Mouse (Mus musculus): ENCODE measurements around the gene Acbd7. TPM values are rescaled to one million over a fixed set of nuclear protein-coding genes. Genes with fewer than 3 reads are reported as not detected.

Acbd7 gene
- polyA plus RNA-seq (2012; rRNA removed) (0.17 and 0.34 TPM in 2 replicates), polyA plus RNA-seq (2014; fragmentation: Nextera tagmentation; extraction: Ambion mirVana) (0.41 and 1.0 TPM in 2 replicates)

- no peaks in the 10 kb centered on the region for H3K9me3 ChIP-seq (ENCODE audit: control insufficient read depth, low read length)
- TF ChIP-seq POLR2A (IDR thresholded peaks at IDR 0.05; ENCODE audit: borderline replicate concordance, extremely low read depth, insufficient read depth, insufficient read length), result no peak
- H3K27me3 ChIP-seq (ENCODE audit: control insufficient read depth, insufficient read depth, low read length), result 0 out of 2 replicates have a peak, but pooled peaks cover 12% of the 10 kb centered on the region
- ATAC-seq (ENCODE audit: low FRiP score, low read depth), result no peak
- peak; percentile 66 for DNase-seq (ENCODE audit: low spot score)
- peak within 1 kb of the TSS; percentile 12; the same call in 1 of the 2 replicates for H3K4me3 ChIP-seq (replicated peaks; ENCODE audit: low read length)
- no peak within 1 kb of the TSS for H3K27ac ChIP-seq (replicated peaks; ENCODE audit: low read depth, low read length)
- H3K36me3 ChIP-seq (ENCODE audit: control insufficient read depth, insufficient read depth, low read length), result no peaks in the 10 kb centered on the region
- H3K9ac ChIP-seq (ENCODE audit: low read depth, low read length, severe bottlenecking), result no peak within 1 kb of the TSS
- 0 out of 2 replicates have a peak, but pooled peaks cover 3% of the 10 kb centered on the region for H3K4me1 ChIP-seq (ENCODE audit: control insufficient read depth, insufficient read depth, low read length)
- H3K4me2 ChIP-seq (replicated peaks; ENCODE audit: low read depth, low read length, severe bottlenecking), result peak within 1 kb of the TSS; percentile 40
- WGBS, result 6% methylated on average over 20 of the region's 20 CpGs
Measured at GRCm38 (mm10) chr2:3335611-3336301, at the start of gene Acbd7. Acbd7 (plus strand) TSS chr2:3336168.

GRCm38 (mm10) chr2:3286243-3286642 lies 49.7 kb upstream of the Acbd7 start:
- Histone ChIP-seq H3K27me3 (ENCODE audit: control insufficient read depth, insufficient read depth, low read length) (no peaks in the 10 kb centered on the region), H3K4me2 (replicated peaks; ENCODE audit: low read depth, low read length, severe bottlenecking) (no peak overlapping the region), H3K36me3 (ENCODE audit: control insufficient read depth, insufficient read depth, low read length) (no peaks in the 10 kb centered on the region), H3K9me3 (ENCODE audit: control insufficient read depth, low read length) (no peaks in the 10 kb centered on the region), H3K27ac (replicated peaks; ENCODE audit: low read depth, low read length) (no peak overlapping the region), H3K4me3 (replicated peaks; ENCODE audit: low read length) (no peak overlapping the region), H3K4me1 (ENCODE audit: control insufficient read depth, insufficient read depth, low read length) (peaks cover 11% of the 10 kb centered on the region; the same call in 1 of the 2 replicates), H3K9ac (ENCODE audit: low read depth, low read length, severe bottlenecking) (no peak overlapping the region)
- ATAC-seq (ENCODE audit: low FRiP score, low read depth), result no peak
- no peak for DNase-seq (ENCODE audit: low spot score)
- 80% methylated on average over 2 of the region's 2 CpGs for WGBS
- no peak for TF ChIP-seq POLR2A (IDR thresholded peaks at IDR 0.05; ENCODE audit: borderline replicate concordance, extremely low read depth, insufficient read depth, insufficient read length)

DNA sequence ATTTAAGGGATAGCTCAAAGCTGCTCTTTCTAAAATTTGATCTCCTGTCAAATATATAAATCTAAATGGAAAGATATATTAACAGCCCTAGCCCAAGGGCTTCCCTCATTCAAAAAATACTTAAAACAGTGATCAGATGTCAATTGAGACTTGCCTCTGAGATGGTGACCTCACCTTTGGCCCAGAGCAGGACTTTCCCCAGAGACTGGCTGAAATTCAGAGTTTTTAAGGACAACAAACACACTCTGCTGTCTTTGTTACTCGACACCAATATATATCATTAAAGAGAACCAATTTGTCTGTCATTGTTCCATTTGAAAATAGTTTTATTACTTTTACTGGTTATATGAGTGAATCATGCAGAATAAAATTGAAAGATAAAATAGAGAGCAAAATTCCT lies 46.4 kb upstream of the Acbd7 start:
- no peak for TF ChIP-seq POLR2A (IDR thresholded peaks at IDR 0.05; ENCODE audit: borderline replicate concordance, extremely low read depth, insufficient read depth, insufficient read length)
- Histone ChIP-seq H3K9ac (ENCODE audit: low read depth, low read length, severe bottlenecking) (no peak overlapping the region), H3K4me3 (replicated peaks; ENCODE audit: low read length) (no peak overlapping the region), H3K4me2 (replicated peaks; ENCODE audit: low read depth, low read length, severe bottlenecking) (no peak overlapping the region), H3K4me1 (ENCODE audit: control insufficient read depth, insufficient read depth, low read length) (peaks cover 4% of the 10 kb centered on the region; the same call in 1 of the 2 replicates), H3K27me3 (ENCODE audit: control insufficient read depth, insufficient read depth, low read length) (no peaks in the 10 kb centered on the region), H3K27ac (replicated peaks; ENCODE audit: low read depth, low read length) (no peak overlapping the region), H3K9me3 (ENCODE audit: control insufficient read depth, low read length) (no peaks in the 10 kb centered on the region), H3K36me3 (ENCODE audit: control insufficient read depth, insufficient read depth, low read length) (no peaks in the 10 kb centered on the region)
- DNase-seq (ENCODE audit: low spot score), result no peak
- WGBS, result 93% methylated on average over 1 of the region's 1 CpGs
- ATAC-seq (ENCODE audit: low FRiP score, low read depth), result no peak

DNA sequence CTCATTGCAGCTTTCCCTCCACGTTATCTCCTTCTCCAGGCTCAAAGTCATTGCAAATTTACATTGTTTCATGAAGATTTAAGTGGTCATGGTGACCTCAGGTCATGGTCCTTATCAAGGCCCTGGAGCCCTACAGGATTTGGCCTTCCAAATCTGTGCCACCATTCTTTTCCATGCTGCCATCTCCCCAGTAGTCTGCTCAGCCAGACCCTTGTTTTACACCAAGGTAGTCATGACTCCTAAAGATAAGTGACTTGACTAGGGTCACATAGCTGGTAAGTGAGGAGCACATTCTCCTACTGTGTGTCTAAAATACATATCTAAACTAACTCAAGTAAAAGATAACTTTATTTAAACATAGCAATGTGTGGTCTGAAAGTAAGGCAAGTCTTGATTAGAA lies 43.8 kb upstream of the Acbd7 start:
- H3K27ac ChIP-seq (replicated peaks; ENCODE audit: low read depth, low read length), result no peak overlapping the region
- no peaks in the 10 kb centered on the region for H3K9me3 ChIP-seq (ENCODE audit: control insufficient read depth, low read length)
- 73% methylated on average over 1 of the region's 1 CpGs for WGBS
- H3K9ac ChIP-seq (ENCODE audit: low read depth, low read length, severe bottlenecking), result no peak overlapping the region
- H3K4me1 ChIP-seq (ENCODE audit: control insufficient read depth, insufficient read depth, low read length), result no peaks in the 10 kb centered on the region
- TF ChIP-seq POLR2A (IDR thresholded peaks at IDR 0.05; ENCODE audit: borderline replicate concordance, extremely low read depth, insufficient read depth, insufficient read length), result no peak
- no peaks in the 10 kb centered on the region for H3K36me3 ChIP-seq (ENCODE audit: control insufficient read depth, insufficient read depth, low read length)
- no peak overlapping the region for H3K4me3 ChIP-seq (replicated peaks; ENCODE audit: low read length)
- no peaks in the 10 kb centered on the region for H3K27me3 ChIP-seq (ENCODE audit: control insufficient read depth, insufficient read depth, low read length)
- ATAC-seq (ENCODE audit: low FRiP score, low read depth), result no peak
- no peak overlapping the region for H3K4me2 ChIP-seq (replicated peaks; ENCODE audit: low read depth, low read length, severe bottlenecking)
- DNase-seq (ENCODE audit: low spot score), result no peak

DNA sequence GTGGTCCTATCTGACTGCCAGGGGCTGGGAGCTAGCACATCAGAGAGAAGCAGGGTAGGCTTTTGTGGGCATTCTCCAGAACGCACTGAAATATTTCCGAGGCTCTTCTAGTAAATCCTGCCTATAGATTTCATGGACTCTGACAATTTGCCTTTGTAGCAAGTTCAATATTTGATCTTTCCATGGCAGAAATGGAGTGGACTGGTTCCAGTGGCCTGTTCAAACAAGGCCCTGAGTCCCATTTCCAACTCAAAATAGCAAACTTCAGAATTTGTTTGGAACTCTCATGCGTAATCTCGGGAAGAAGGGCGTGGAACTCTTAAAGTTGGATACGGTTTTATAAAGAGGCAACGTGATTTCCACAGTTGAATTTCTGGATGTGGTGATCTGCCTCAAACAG lies 40.1 kb upstream of the Acbd7 start:
- H3K4me2 ChIP-seq (replicated peaks; ENCODE audit: low read depth, low read length, severe bottlenecking), result no peak overlapping the region
- no peaks in the 10 kb centered on the region for H3K27me3 ChIP-seq (ENCODE audit: control insufficient read depth, insufficient read depth, low read length)
- no peak for ATAC-seq (ENCODE audit: low FRiP score, low read depth)
- TF ChIP-seq POLR2A (IDR thresholded peaks at IDR 0.05; ENCODE audit: borderline replicate concordance, extremely low read depth, insufficient read depth, insufficient read length), result no peak
- no peak overlapping the region for H3K4me3 ChIP-seq (replicated peaks; ENCODE audit: low read length)
- WGBS, result 90% methylated on average over 7 of the region's 7 CpGs
- DNase-seq (ENCODE audit: low spot score), result no peak
- H3K36me3 ChIP-seq (ENCODE audit: control insufficient read depth, insufficient read depth, low read length), result no peaks in the 10 kb centered on the region
- H3K27ac ChIP-seq (replicated peaks; ENCODE audit: low read depth, low read length), result no peak overlapping the region
- no peaks in the 10 kb centered on the region for H3K9me3 ChIP-seq (ENCODE audit: control insufficient read depth, low read length)
- H3K9ac ChIP-seq (ENCODE audit: low read depth, low read length, severe bottlenecking), result no peak overlapping the region
- no peaks in the 10 kb centered on the region for H3K4me1 ChIP-seq (ENCODE audit: control insufficient read depth, insufficient read depth, low read length)

All from limb, embryonic 14.5 days (tissue).